ENCODE assay signal across 1 mouse cellular context in genomic region chr16:37653731-37654657, GRCm38 (mm10).
TF ChIP-seq lines count a peak whose summit lies in the region.

Gene Ndufb4 (minus strand): TSS chr16:37654453.

TF ChIP-seq in MEL, 35 proteins besides CTCF, POLR2A, EP300 and RAD21 (continued from another document):
- TF ChIP-seq ETS1 (IDR thresholded peaks at IDR 0.05; ENCODE audit: low read depth, low read length): peak; percentile 33; the same call in 1 of the 2 replicates
- TF ChIP-seq POLR2AphosphoS2 (IDR thresholded peaks at IDR 0.05; ENCODE audit: low read length): peak; percentile 20; the same call in 1 of the 2 replicates
- peak; percentile 55 for TF ChIP-seq GATA1 (IDR thresholded peaks at IDR 0.05; ENCODE audit: low read depth, low read length)
- TF ChIP-seq BHLHE40 (IDR thresholded peaks at IDR 0.05; ENCODE audit: borderline replicate concordance, low read depth, low read length): no peak
